Mouse (Mus musculus) heart, postnatal 0 days (tissue): ENCODE results near the gene Pzp. TPM values are rescaled to one million over a fixed set of nuclear protein-coding genes. Genes with fewer than 3 reads are reported as not detected.

Source experiments
- ATAC-seq: fragments of 200-750 bp; cut with Nextera tagmentation; 2 replicates; pipeline ENCODE4 v1.8.0; 2017; ENCODE audit warnings: low read depth, moderate number of reproducible peaks, moderate library complexity; ENCODE audit not compliant: insufficient read depth
- DNase-seq: peaks from one replicate; pipeline ENCODE4 v3.0.0-alpha.2; 2016; ENCODE audit warnings: low spot score
- H3K27ac ChIP-seq: fragments of 300-500 bp; sonication (generic); 2 replicates; pipeline ENCODE4 v1.5.1; 2014; ENCODE audit warnings: low read depth, mild to moderate bottlenecking
- H3K27me3 ChIP-seq: fragments of 300-500 bp; sonication (generic); 2 replicates; pipeline ENCODE4 v1.6.1; 2014; ENCODE audit warnings: low read length, mixed read lengths; ENCODE audit not compliant: control insufficient read depth, insufficient read depth
- H3K36me3 ChIP-seq: fragments of 300-500 bp; sonication (generic); replicated peaks from 2 replicates; pipeline ENCODE4 v1.6.1; 2014; ENCODE audit warnings: low read length, mixed read lengths; ENCODE audit not compliant: control insufficient read depth, insufficient read depth
- H3K4me1 ChIP-seq: fragments of 300-500 bp; sonication (generic); 2 replicates; pipeline ENCODE4 v1.6.1; 2014; ENCODE audit warnings: antibody characterized with exemption; ENCODE audit not compliant: control insufficient read depth, insufficient read depth
- H3K4me2 ChIP-seq: fragments of 300-500 bp; sonication (generic); 2 replicates; pipeline ENCODE4 v1.6.1; 2014; ENCODE audit warnings: low read depth, mild to moderate bottlenecking, low read length, moderate library complexity
- H3K4me3 ChIP-seq: fragments of 300-500 bp; sonication (generic); 2 replicates; pipeline ENCODE4 v1.5.1; 2014; ENCODE audit warnings: low read depth, low read length
- H3K9ac ChIP-seq: fragments of 300-500 bp; sonication (generic); replicated peaks from 2 replicates; pipeline ENCODE4 v1.6.1; 2014; ENCODE audit warnings: low read depth, low read length, mixed read lengths
- H3K9me3 ChIP-seq: fragments of 300-500 bp; sonication (generic); replicated peaks from 2 replicates; pipeline ENCODE4 v1.6.1; 2016; ENCODE audit warnings: low read length; ENCODE audit not compliant: control insufficient read depth
- CTCF ChIP-seq: IDR thresholded peaks from 2 replicates; pipeline ENCODE4 v1.5.1; 2016; ENCODE audit warnings: antibody characterized with exemption, control low read depth, low read depth
- EP300 ChIP-seq: IDR thresholded peaks from 2 replicates; pipeline ENCODE4 v1.6.1; 2016; ENCODE audit warnings: antibody characterized with exemption, low read depth
- WGBS: fragments of 180-500 bp; shearing (Covaris S2); extraction: QIAGEN DNeasy Blood & Tissue Kit; methylation state at CpG from one replicate; pipeline ENCODE4 v1.1.7; 2014; 5-methylcytosine and 5-hydroxymethylcytosine counted together
- polyA plus RNA-seq: library from polyadenylated mRNA; unstranded; fragments of >200 nt; fragmentation: Nextera tagmentation; extraction: Ambion mirVana; gene quantifications from 2 replicates; pipeline ENCODE4 v1.2.1, GENCODE M21; 2015
- total RNA-seq: library from RNA; depleted of rRNA; stranded (reverse); fragments of >200 nt; gene quantifications from 2 replicates; pipeline ENCODE4 v1.2.3, GENCODE M21; 2014; ENCODE audit warnings: low replicate concordance

Pzp gene
- total and polyA plus RNA-seq, 2 experiments from 2014 or later, result 0.27 to 1.00 TPM

- no peak for ATAC-seq
- H3K4me3 ChIP-seq, result no peak overlapping the region
- WGBS, result 35% methylated on average over 15 of the region's 15 CpGs
- H3K27me3 ChIP-seq, result no peaks in the 10 kb centered on the region
- no peak overlapping the region for H3K9ac ChIP-seq
- no peak overlapping the region for H3K27ac ChIP-seq
- no peaks in the 10 kb centered on the region for H3K36me3 ChIP-seq
- H3K4me2 ChIP-seq, result no peak overlapping the region
- TF ChIP-seq CTCF (no peak), EP300 (no peak)
- no peak for DNase-seq
- no peaks in the 10 kb centered on the region for H3K9me3 ChIP-seq
- peaks cover 8% of the 10 kb centered on the region; the same call in 1 of the 2 replicates for H3K4me1 ChIP-seq
These were observed 31.7 kb downstream of the Pzp start for GRCm38 (mm10) chr6:128494646-128495331.

GRCm38 (mm10) chr6:128491916-128492315, 34.6 kb downstream of the Pzp start:
- no peak overlapping the region for H3K4me3 ChIP-seq
- DNase-seq (no peak), ATAC-seq (no peak)
- 82% methylated on average over 4 of the region's 4 CpGs for WGBS
- H3K4me2 ChIP-seq, result no peak overlapping the region
- H3K36me3 ChIP-seq, result no peaks in the 10 kb centered on the region
- no peaks in the 10 kb centered on the region for H3K9me3 ChIP-seq
- H3K4me1 ChIP-seq, result peaks cover 8% of the 10 kb centered on the region; the same call in 1 of the 2 replicates
- no peak overlapping the region for H3K9ac ChIP-seq
- TF ChIP-seq CTCF (no peak), EP300 (no peak)
- no peaks in the 10 kb centered on the region for H3K27me3 ChIP-seq
- H3K27ac ChIP-seq, result no peak overlapping the region

- ATAC-seq, result no peak
- H3K4me1 ChIP-seq, result peaks cover 6% of the 10 kb centered on the region; the same call in 1 of the 2 replicates
These were observed 36.4 kb downstream of the Pzp start for GRCm38 (mm10) chr6:128490141-128490540.

GRCm38 (mm10) chr6:128487736-128488135, 38.8 kb downstream of the Pzp start:
- no peaks in the 10 kb centered on the region for H3K27me3 ChIP-seq
- 81% methylated on average over 11 of the region's 11 CpGs for WGBS
- H3K4me3 ChIP-seq, result no peak overlapping the region
- H3K9ac ChIP-seq, result no peak overlapping the region
- no peaks in the 10 kb centered on the region for H3K9me3 ChIP-seq
- H3K27ac ChIP-seq, result no peak overlapping the region
- no peaks in the 10 kb centered on the region for H3K4me1 ChIP-seq
- H3K36me3 ChIP-seq, result no peaks in the 10 kb centered on the region
- DNase-seq, result no peak
- no peak overlapping the region for H3K4me2 ChIP-seq
- no peak for ATAC-seq
- TF ChIP-seq CTCF (no peak), EP300 (no peak)

More at GRCm38 (mm10) chr6:128490141-128490540, 36.4 kb downstream of the Pzp start:
- Histone ChIP-seq H3K9ac (no peak overlapping the region), H3K4me3 (no peak overlapping the region), H3K9me3 (no peaks in the 10 kb centered on the region), H3K27me3 (no peaks in the 10 kb centered on the region), H3K4me2 (no peak overlapping the region), H3K36me3 (no peaks in the 10 kb centered on the region), H3K27ac (no peak overlapping the region)
- no peak for DNase-seq
- WGBS, result 88% methylated on average over 10 of the region's 10 CpGs
- TF ChIP-seq CTCF (no peak), EP300 (no peak)

GRCm38 (mm10) chr6:128479463-128480454, 46.8 kb downstream of the Pzp start:
- H3K27me3 ChIP-seq, result no peaks in the 10 kb centered on the region
- WGBS, result 16% methylated on average over 26 of the region's 26 CpGs
- H3K4me3 ChIP-seq, result no peak overlapping the region
- H3K9ac ChIP-seq, result no peak overlapping the region
- H3K27ac ChIP-seq, result no peak overlapping the region
- peak; percentile 100 for TF ChIP-seq CTCF
- TF ChIP-seq EP300, result no peak
- H3K4me2 ChIP-seq, result peak overlapping the region; percentile 52
- H3K36me3 ChIP-seq, result no peaks in the 10 kb centered on the region
- H3K9me3 ChIP-seq, result no peaks in the 10 kb centered on the region
- no peaks in the 10 kb centered on the region for H3K4me1 ChIP-seq
- ATAC-seq (peak; percentile 97), DNase-seq (peak; percentile 89)
